Mouse (Mus musculus) lung, adult 2 months (tissue): Measurements from ENCODE around the gene Gm4924. TPM values are rescaled to one million over a fixed set of nuclear protein-coding genes. Genes with fewer than 3 reads are reported as not detected.

Experiments used
- DNase-seq: peaks from one replicate; pipeline ENCODE4 v3.0.0; 2022
- H3K4me1 ChIP-seq: fragments of 200-500 bp; 2 replicates; pipeline ENCODE4 v1.6.1; 2011; ENCODE audit warnings: low read length; ENCODE audit not compliant: control insufficient read depth, insufficient read depth
- H3K4me3 ChIP-seq: fragments of 200-500 bp; replicated peaks from 2 replicates; pipeline ENCODE3; 2011; ENCODE audit warnings: low read depth, mild to moderate bottlenecking, control low read depth, low read length; ENCODE audit errors: extremely low read depth
- CTCF ChIP-seq: fragments of 200-500 bp; IDR thresholded peaks from 2 replicates; pipeline ENCODE4 v1.5.1; 2011; ENCODE audit warnings: mild to moderate bottlenecking, low read length, control low read depth; ENCODE audit not compliant: insufficient read depth
- POLR2A ChIP-seq: fragments of 200-500 bp; IDR thresholded peaks from 2 replicates; pipeline ENCODE4 v1.6.1; 2011; ENCODE audit warnings: low read depth, mild to moderate bottlenecking, control low read depth, low read length, borderline replicate concordance; ENCODE audit errors: extremely low read depth
- WGBS: fragments of 180-500 bp; shearing (Covaris S2); methylation state at CpG from one replicate; pipeline ENCODE4 v1.1.7; 2018; 5-methylcytosine and 5-hydroxymethylcytosine counted together
- polyA plus RNA-seq: library from polyadenylated mRNA; depleted of rRNA; stranded (reverse); fragments of >200 nt; gene quantifications from 2 replicates; pipeline ENCODE4 v1.2.3, GENCODE M21; 2012; rRNA removed

Gene Gm4924
- 0.25 and 0.69 TPM in 2 replicates for polyA plus RNA-seq

GRCm38 (mm10) chr10:82354083-82355010 lies at the start of gene Gm4924:
Gene Gm4924 (plus strand): TSS chr10:82354255.
- 6% methylated on average over 34 of the region's 34 CpGs for WGBS
- H3K4me1 ChIP-seq = no peaks in the 10 kb centered on the region

GRCm38 (mm10) chr10:82316482-82316881 lies 37.6 kb upstream of the Gm4924 start, which contains the start of gene 4932415D10Rik:
Gene 4932415D10Rik (minus strand): TSS chr10:82316582.
- WGBS = 92% methylated on average over 1 of the region's 1 CpGs
- no peak for DNase-seq
- TF ChIP-seq CTCF (no peak), POLR2A (no peak)
- no peak within 1 kb of the TSS for H3K4me3 ChIP-seq
- H3K4me1 ChIP-seq = no peaks in the 10 kb centered on the region

More at GRCm38 (mm10) chr10:82354083-82355010, at the start of gene Gm4924:
- peak within 1 kb of the TSS; percentile 80 for H3K4me3 ChIP-seq
- TF ChIP-seq CTCF (no peak), POLR2A (peak; percentile 59; the same call in 1 of the 2 replicates)
- peak; percentile 76 for DNase-seq

- Histone ChIP-seq H3K4me1 (no peaks in the 10 kb centered on the region), H3K4me3 (no peak overlapping the region)
- WGBS = 58% methylated on average over 3 of the region's 3 CpGs
- TF ChIP-seq CTCF = no peak
- no peak for TF ChIP-seq POLR2A
- no peak for DNase-seq
Observed at GRCm38 (mm10) chr10:82320134-82320533, 33.9 kb upstream of the Gm4924 start.

- H3K4me1 ChIP-seq = no peaks in the 10 kb centered on the region
- no peak for TF ChIP-seq POLR2A
- no peak for TF ChIP-seq CTCF
- no peak overlapping the region for H3K4me3 ChIP-seq
- 86% methylated on average over 5 of the region's 5 CpGs for WGBS
- DNase-seq = no peak
Observed at GRCm38 (mm10) chr10:82329826-82330225, 24.2 kb upstream of the Gm4924 start.

GRCm38 (mm10) chr10:82355401-82355800 lies 1.3 kb downstream of the Gm4924 start:
- DNase-seq = no peak
- WGBS = 96% methylated on average over 4 of the region's 4 CpGs
- Histone ChIP-seq H3K4me1 (no peaks in the 10 kb centered on the region), H3K4me3 (no peak overlapping the region)
- TF ChIP-seq CTCF = no peak
- TF ChIP-seq POLR2A = no peak

GRCm38 (mm10) chr10:82361911-82362310 lies 7.9 kb downstream of the Gm4924 start:
- no peak overlapping the region for H3K4me3 ChIP-seq
- TF ChIP-seq POLR2A = no peak
- no peak for TF ChIP-seq CTCF
- no peak for DNase-seq
- WGBS = 86% methylated on average over 9 of the region's 9 CpGs
- H3K4me1 ChIP-seq = no peaks in the 10 kb centered on the region

- no peak overlapping the region for H3K4me3 ChIP-seq
Observed at GRCm38 (mm10) chr10:82382992-82383391, 28.9 kb downstream of the Gm4924 start.

GRCm38 (mm10) chr10:82409511-82409910 lies 55.5 kb downstream of the Gm4924 start:
- H3K4me1 ChIP-seq = no peaks in the 10 kb centered on the region
- TF ChIP-seq CTCF (no peak), POLR2A (no peak)
- no peak for DNase-seq
- WGBS = 76% methylated on average over 1 of the region's 1 CpGs
- no peak overlapping the region for H3K4me3 ChIP-seq

More at GRCm38 (mm10) chr10:82382992-82383391, 28.9 kb downstream of the Gm4924 start:
- no peak for DNase-seq
- WGBS = 95% methylated on average over 1 of the region's 1 CpGs
- no peaks in the 10 kb centered on the region for H3K4me1 ChIP-seq
- no peak for TF ChIP-seq POLR2A
- TF ChIP-seq CTCF = no peak

GRCm38 (mm10) chr10:82423631-82424030 lies 69.6 kb downstream of the Gm4924 start:
- Histone ChIP-seq H3K4me3 (no peak overlapping the region), H3K4me1 (no peaks in the 10 kb centered on the region)
- DNase-seq = no peak
- no peak for TF ChIP-seq POLR2A
- TF ChIP-seq CTCF = no peak

Other genes starting within 250 kb of the Gm4924 start
- gene AU041133, start 226.2 kb upstream of the Gm4924 start, polyA plus RNA-seq = 0.15 and 0.44 TPM in 2 replicates
- gene Zfp938, start 113.0 kb upstream of the Gm4924 start, polyA plus RNA-seq = 0.51 and 1.3 TPM in 2 replicates
- gene 4932415D10Rik, start 37.7 kb upstream of the Gm4924 start, polyA plus RNA-seq = not detected in 2 replicates
- gene Gm1553, start 138.4 kb downstream of the Gm4924 start, polyA plus RNA-seq = not detected in 2 replicates